Comparison of ENCODE assay signal across 8 mouse cellular contexts in the genomic region with DNA sequence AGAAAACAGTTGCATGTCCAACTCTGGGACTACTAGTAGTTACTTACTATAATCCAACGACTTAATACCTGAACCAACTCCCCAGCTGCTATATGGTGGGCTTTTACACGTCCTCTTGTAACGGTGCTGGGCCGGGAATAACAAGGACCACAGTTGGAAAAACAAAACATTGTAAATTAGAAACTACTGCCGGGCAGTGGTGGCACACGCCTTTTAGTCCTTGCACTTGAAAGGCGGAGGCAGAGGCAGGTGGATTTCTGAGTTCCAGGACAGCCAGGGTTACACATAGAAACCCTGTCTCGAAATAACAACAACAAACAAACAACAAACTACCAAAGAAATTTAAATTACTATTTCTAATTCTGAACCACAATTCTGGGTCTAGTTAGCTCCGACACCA. TPM values are rescaled to one million over a fixed set of nuclear protein-coding genes. Genes with fewer than 3 reads are reported as not detected.
DNase-seq lines count a peak whose midpoint lies in the region; ATAC-seq and TF ChIP-seq lines count a peak whose summit lies in the region.

No protein-coding gene starts in this region.

- H3K27me3 ChIP-seq in kidney, postnatal 0 days (ENCODE audit: insufficient read depth, low read length): no peaks in the 10 kb centered on the region
- H3K27me3 ChIP-seq in embryonic facial prominence, embryonic 10.5 days (replicated peaks; ENCODE audit: low read depth, poor library complexity, severe bottlenecking): no peaks in the 10 kb centered on the region

- ATAC-seq in kidney, postnatal 0 days (replicated peaks; ENCODE audit: low FRiP score, low read depth): no peak
- ATAC-seq in CD4-positive, CD25-positive, alpha-beta regulatory T cell, adult 4 months: no peak

- peaks cover 7% of the 10 kb centered on the region; the same call in 1 of the 2 replicates for H3K4me1 ChIP-seq in kidney, postnatal 0 days (replicated peaks; ENCODE audit: insufficient read depth, low read length)
- H3K4me1 ChIP-seq in embryonic facial prominence, embryonic 10.5 days: peaks cover 25% of the 10 kb centered on the region

- peaks cover 16% of the 10 kb centered on the region for H3K36me3 ChIP-seq in kidney, postnatal 0 days (ENCODE audit: insufficient read depth, low read length)
- H3K36me3 ChIP-seq in embryonic facial prominence, embryonic 10.5 days (replicated peaks): peaks cover 39% of the 10 kb centered on the region

- H3K9ac ChIP-seq in kidney, postnatal 0 days (ENCODE audit: low read depth, low read length): peak overlapping the region; percentile 66

- H3K9me3 ChIP-seq in kidney, postnatal 0 days (replicated peaks; ENCODE audit: low read length): no peaks in the 10 kb centered on the region
- no peaks in the 10 kb centered on the region for H3K9me3 ChIP-seq in embryonic facial prominence, embryonic 10.5 days

- no peak for TF ChIP-seq CTCF in kidney, postnatal 0 days (IDR thresholded peaks at IDR 0.05; ENCODE audit: low read depth)

- 4% methylated on average over 9 of the region's 9 CpGs for WGBS in kidney, postnatal 0 days
- WGBS in embryonic facial prominence, embryonic 10.5 days: 5% methylated on average over 9 of the region's 9 CpGs

- peak overlapping the region; percentile 85 for H3K4me2 ChIP-seq in kidney, postnatal 0 days (ENCODE audit: low read length)

- no peak for DNase-seq in kidney, postnatal 0 days (ENCODE audit: low spot score)
- DNase-seq in kidney, adult 11 months: no peak
- DNase-seq in embryonic facial prominence, embryonic 10.5 days (ENCODE audit: low spot score): no peak
- peak; percentile 25 for DNase-seq in induced T-regulatory cell, adult 2 months (ENCODE audit: low read depth)
- DNase-seq in naive thymus-derived CD4-positive, alpha-beta T cell, adult 2 months (ENCODE audit: low read depth): peak; percentile 28
- DNase-seq in spleen, postnatal 4 days (ENCODE audit: low spot score in 2 of 2): no peak
- DNase-seq in ovary, postnatal 14 days (ENCODE audit: low spot score): no peak

- H3K4me3 ChIP-seq in kidney, postnatal 0 days (replicated peaks; ENCODE audit: low read depth, low read length): peak overlapping the region; percentile 62
- H3K4me3 ChIP-seq in embryonic facial prominence, embryonic 10.5 days: peak overlapping the region; percentile 76

- H3K27ac ChIP-seq in kidney, postnatal 0 days: peak overlapping the region; percentile 87
- peak overlapping the region; percentile 85 for H3K27ac ChIP-seq in embryonic facial prominence, embryonic 10.5 days (replicated peaks)

RNA-seq across cellular contexts. Expression of a gene that starts 0.4 kb away (rescaled TPM):
- 24.5 and 26.0 TPM in 2 replicates for polyA plus RNA-seq in kidney, postnatal 0 days (2015; fragmentation: Nextera tagmentation; extraction: Ambion mirVana)
- polyA plus RNA-seq in embryonic facial prominence, embryonic 10.5 days (2016; fragmentation: Nextera tagmentation; extraction: Ambion mirVana): 53.2 and 53.8 TPM in 2 replicates
- 10 to 100 TPM; 50.3 to 54.6 TPM for polyA plus RNA-seq in CD4-positive, CD25-positive, alpha-beta regulatory T cell, adult 4 months (2017; shearing (Covaris generic))

RNA-seq across cellular contexts. Expression of a gene that starts 7.1 kb away (rescaled TPM):
- 4.1 TPM in 2 replicates for polyA plus RNA-seq in kidney, postnatal 0 days (2015; fragmentation: Nextera tagmentation; extraction: Ambion mirVana)
- 8.1 and 8.9 TPM in 2 replicates for polyA plus RNA-seq in embryonic facial prominence, embryonic 10.5 days (2016; fragmentation: Nextera tagmentation; extraction: Ambion mirVana)
- 1 to 10 TPM; 1.3 to 2.1 TPM for polyA plus RNA-seq in CD4-positive, CD25-positive, alpha-beta regulatory T cell, adult 4 months (2017; shearing (Covaris generic))

RNA-seq across cellular contexts. Expression of a gene that starts 11.7 kb away (rescaled TPM):
- polyA plus RNA-seq in kidney, postnatal 0 days (2015; fragmentation: Nextera tagmentation; extraction: Ambion mirVana): 25.9 and 29.2 TPM in 2 replicates
- polyA plus RNA-seq in embryonic facial prominence, embryonic 10.5 days (2016; fragmentation: Nextera tagmentation; extraction: Ambion mirVana): 30.2 and 31.9 TPM in 2 replicates
- 10 to 100 TPM; 10.1 to 12.5 TPM for polyA plus RNA-seq in CD4-positive, CD25-positive, alpha-beta regulatory T cell, adult 4 months (2017; shearing (Covaris generic))

RNA-seq across cellular contexts. Expression of a gene that starts 16.7 kb away (rescaled TPM):
- polyA plus RNA-seq in kidney, postnatal 0 days (2015; fragmentation: Nextera tagmentation; extraction: Ambion mirVana): 8.7 and 9.3 TPM in 2 replicates
- 8.0 and 9.5 TPM in 2 replicates for polyA plus RNA-seq in embryonic facial prominence, embryonic 10.5 days (2016; fragmentation: Nextera tagmentation; extraction: Ambion mirVana)
- not detected for polyA plus RNA-seq in CD4-positive, CD25-positive, alpha-beta regulatory T cell, adult 4 months (2017; shearing (Covaris generic))

RNA-seq across cellular contexts. Expression of a gene that starts 47.8 kb away (rescaled TPM):
- polyA plus RNA-seq in kidney, postnatal 0 days (2015; fragmentation: Nextera tagmentation; extraction: Ambion mirVana): 189 and 199 TPM in 2 replicates
- 135 and 137 TPM in 2 replicates for polyA plus RNA-seq in embryonic facial prominence, embryonic 10.5 days (2016; fragmentation: Nextera tagmentation; extraction: Ambion mirVana)
- polyA plus RNA-seq in CD4-positive, CD25-positive, alpha-beta regulatory T cell, adult 4 months (2017; shearing (Covaris generic)): 100 to 1,000 TPM; 115 to 140 TPM

Comparison
In these comparisons a context has a peak if more than half of its experiments do, and no peak if none do; other contexts are left out.
1. DNase-seq: peak in induced T-regulatory cell, adult 2 months (single experiment) and naive thymus-derived CD4-positive, alpha-beta T cell, adult 2 months (single experiment); none in kidney, postnatal 0 days (single experiment), kidney, adult 11 months (single experiment), embryonic facial prominence, embryonic 10.5 days (single experiment), spleen, postnatal 4 days (0 of 2) and ovary, postnatal 14 days (single experiment).